8 mouse cellular contexts compared by ENCODE assay signal in the genomic region with DNA sequence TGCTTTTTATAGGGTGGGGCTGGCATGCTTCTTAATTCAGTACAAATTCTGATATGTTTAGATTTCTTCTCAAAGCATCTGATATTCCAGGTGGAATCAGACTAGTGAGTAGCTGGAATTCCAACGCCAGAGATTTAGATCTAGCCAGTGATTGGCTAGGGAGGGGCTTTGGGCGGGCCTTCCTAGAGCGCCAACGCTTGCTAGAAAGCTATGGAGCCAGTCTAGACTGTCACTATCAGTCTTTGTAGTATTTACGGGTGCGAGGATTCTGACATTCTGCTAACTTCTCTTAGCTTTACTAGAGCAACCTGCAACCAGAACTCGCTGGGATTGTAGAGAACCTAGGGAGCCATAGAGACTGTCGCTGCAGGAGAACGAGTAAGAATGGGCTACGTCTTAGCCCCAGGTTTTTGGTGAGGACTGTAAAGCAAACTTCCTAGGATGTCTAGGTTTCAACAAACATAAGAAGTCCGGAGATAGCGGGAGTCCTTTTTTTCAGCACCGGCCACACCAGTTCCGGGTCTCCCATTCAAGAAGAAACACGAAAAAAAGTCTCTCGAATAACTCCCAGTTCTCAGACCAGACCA. TPM values are rescaled to one million over a fixed set of nuclear protein-coding genes. Genes with fewer than 3 reads are reported as not detected.
DNase-seq lines count a peak whose midpoint lies in the region; ATAC-seq lines count a peak whose summit lies in the region.

A gene (plus strand): TSS at position 218 of the 587 bp plus-strand sequence.

- ATAC-seq in stomach, embryonic 15.5 days (ENCODE audit: insufficient read depth, low FRiP score, low read depth): no peak

- peak within 1 kb of the TSS; percentile 72 for H3K4me3 ChIP-seq in heart, embryonic 10.5 days
- H3K4me3 ChIP-seq in stomach, embryonic 15.5 days (replicated peaks): peak within 1 kb of the TSS; percentile 53

- peaks cover 25% of the 10 kb centered on the region for H3K4me1 ChIP-seq in heart, embryonic 10.5 days
- H3K4me1 ChIP-seq in stomach, embryonic 15.5 days: peaks cover 21% of the 10 kb centered on the region

- H3K9me3 ChIP-seq in heart, embryonic 10.5 days: no peaks in the 10 kb centered on the region
- H3K9me3 ChIP-seq in stomach, embryonic 15.5 days: no peaks in the 10 kb centered on the region

- under 1% methylated on average over 16 of the region's 16 CpGs for WGBS in heart, embryonic 10.5 days
- under 1% methylated on average over 16 of the region's 16 CpGs for WGBS in stomach, embryonic 15.5 days

- DNase-seq in heart, embryonic 10.5 days (ENCODE audit: low spot score): no peak
- no peak for DNase-seq in heart, adult 18-20 months
- peak; percentile 4 for DNase-seq in cerebellum, adult 9-11 months
- peak; percentile 27 to 46 for DNase-seq in frontal cortex, postnatal 36 days (ENCODE audit: low spot score in 2 of 2)
- peak; percentile 24 to 41 for DNase-seq in layer of hippocampus, postnatal 10 days (ENCODE audit: low spot score in 2 of 2)
- peak; percentile 5 for DNase-seq in lung, postnatal 10 days
- no peak for DNase-seq in thymus, postnatal 4 days

- H3K4me2 ChIP-seq in stomach, embryonic 15.5 days: peak within 1 kb of the TSS; percentile 97

- H3K27ac ChIP-seq in heart, embryonic 10.5 days: no peak within 1 kb of the TSS
- H3K27ac ChIP-seq in stomach, embryonic 15.5 days: no peak within 1 kb of the TSS

- no peak within 1 kb of the TSS for H3K9ac ChIP-seq in stomach, embryonic 15.5 days

- no peaks in the 10 kb centered on the region for H3K36me3 ChIP-seq in heart, embryonic 10.5 days
- no peaks in the 10 kb centered on the region for H3K36me3 ChIP-seq in stomach, embryonic 15.5 days

- H3K27me3 ChIP-seq in heart, embryonic 10.5 days (ENCODE audit: insufficient read depth, poor library complexity, severe bottlenecking): peaks cover 52% of the 10 kb centered on the region
- H3K27me3 ChIP-seq in stomach, embryonic 15.5 days (replicated peaks): peaks cover 26% of the 10 kb centered on the region

RNA-seq across cellular contexts. Expression of the gene that starts here (rescaled TPM):
- 0.02 and 0.14 TPM in 2 replicates for polyA plus RNA-seq in heart, embryonic 10.5 days (2016; fragmentation: Nextera tagmentation; extraction: Ambion mirVana)
- total RNA-seq in heart, adult 18-20 months (2021): not detected
- total RNA-seq in layer of hippocampus, postnatal 10 days (2021): 1 to 10 TPM; 9.2 to 9.3 TPM
- polyA plus RNA-seq in stomach, embryonic 15.5 days (2015; fragmentation: Nextera tagmentation; extraction: Ambion mirVana): 0.30 and 0.34 TPM in 2 replicates

Comparison
In these comparisons a context has a peak if more than half of its experiments do, and no peak if none do; other contexts are left out.
1. RNA of the gene that starts here (total RNA-seq): 9.2 to 9.3 TPM in layer of hippocampus, postnatal 10 days; not detected in heart, adult 18-20 months; every median in the first group is over 4 times any median in the second.
2. DNase-seq: peak in cerebellum, adult 9-11 months (single experiment), frontal cortex, postnatal 36 days (2 of 2), layer of hippocampus, postnatal 10 days (2 of 2) and lung, postnatal 10 days (single experiment); none in heart, embryonic 10.5 days (single experiment), heart, adult 18-20 months (0 of 2) and thymus, postnatal 4 days (single experiment).